Mouse (Mus musculus) myocyte (in vitro differentiated cells): ENCODE measurements at regions not wholly inside any gene's neighbourhood (a gene's known extent, or its start where the extent isn't known, plus 50 kb on each side); places are given as distances from the start of the nearest gene placed in this dataset.

Experiments used
- CEBPB ChIP-seq: IDR thresholded peaks from 2 replicates; pipeline ENCODE4 v1.6.1; 2011; ENCODE audit warnings: mild to moderate bottlenecking, moderate library complexity; ENCODE audit not compliant: poor library complexity, insufficient read depth, severe bottlenecking
- MAX ChIP-seq: IDR thresholded peaks from one replicate; pipeline ENCODE4 v1.6.1; 2011; ENCODE audit warnings: low read depth, mild to moderate bottlenecking, control low read depth
- MYOG ChIP-seq, 3 experiments: IDR thresholded peaks; one replicate each; pipeline ENCODE4 v1.6.1; 2011; ENCODE audit warnings: control low read depth in 2 of 3, low read depth in 2 of 3, mild to moderate bottlenecking in 2 of 3; ENCODE audit not compliant: insufficient read length in 2 of 3, control insufficient read depth in 1 of 3, insufficient read depth in 1 of 3
- POLR2A ChIP-seq: IDR thresholded peaks from one replicate; pipeline ENCODE4 v1.6.1; 2011; ENCODE audit warnings: low read depth, mild to moderate bottlenecking, control low read depth, moderate library complexity; ENCODE audit not compliant: insufficient read length
- POLR2AphosphoS2 ChIP-seq: IDR thresholded peaks from one replicate; pipeline ENCODE4 v1.6.1; 2011; ENCODE audit warnings: low read depth, control low read depth; ENCODE audit not compliant: insufficient read length
- TCF12 ChIP-seq: IDR thresholded peaks from one replicate; pipeline ENCODE4 v1.6.1; 2011; ENCODE audit warnings: mild to moderate bottlenecking, control low read depth; ENCODE audit not compliant: poor library complexity, insufficient read depth, severe bottlenecking

DNA sequence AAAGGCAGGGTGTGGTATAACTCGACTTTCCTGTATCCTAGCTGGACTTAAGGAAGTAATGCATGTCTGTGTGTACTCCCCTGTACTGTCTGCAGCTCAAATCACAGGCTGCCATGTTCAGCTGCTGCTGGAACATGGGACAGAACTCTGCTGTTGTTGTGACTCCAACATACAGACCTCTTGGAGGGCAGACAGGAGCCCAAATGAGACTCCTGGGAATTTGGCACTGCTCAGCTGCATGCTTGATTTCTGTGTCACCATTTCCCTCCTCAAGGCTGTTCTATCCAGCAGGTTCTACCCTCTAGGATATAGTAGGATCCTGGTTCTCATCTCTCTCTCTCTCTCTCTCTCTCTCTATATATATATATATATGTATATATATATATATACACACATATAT lies 125.0 kb downstream of the Dll1 start:
- no peak for TF ChIP-seq POLR2AphosphoS2
- no peak for TF ChIP-seq POLR2A
- no peak for TF ChIP-seq TCF12
- TF ChIP-seq MAX: no peak
- no peak for TF ChIP-seq MYOG (IDR thresholded peaks at IDR 0.05; ENCODE audit: control insufficient read depth in 1 of 3, insufficient read depth in 1 of 3, insufficient read length in 2 of 3, low read depth in 2 of 3)
- no peak for TF ChIP-seq CEBPB
